Mouse (Mus musculus) heart, adult 18-20 months (tissue): ENCODE measurements around the gene Col12a1. TPM values are rescaled to one million over a fixed set of nuclear protein-coding genes. Genes with fewer than 3 reads are reported as not detected.

ENCODE experiments used
- DNase-seq, 2 experiments: peaks; one replicate each; pipeline ENCODE4 v3.0.0; 2021 to 2022; ENCODE audit warnings: mixed read lengths in 1 of 2
- total RNA-seq, 2 experiments: library from RNA; stranded (reverse); gene quantifications; 2 replicates each; pipeline ENCODE4 v1.2.3; 2021

Gene Col12a1
- total RNA-seq, 2 experiments from 2014 or later = 0.42 to 1.2 TPM

DNA sequence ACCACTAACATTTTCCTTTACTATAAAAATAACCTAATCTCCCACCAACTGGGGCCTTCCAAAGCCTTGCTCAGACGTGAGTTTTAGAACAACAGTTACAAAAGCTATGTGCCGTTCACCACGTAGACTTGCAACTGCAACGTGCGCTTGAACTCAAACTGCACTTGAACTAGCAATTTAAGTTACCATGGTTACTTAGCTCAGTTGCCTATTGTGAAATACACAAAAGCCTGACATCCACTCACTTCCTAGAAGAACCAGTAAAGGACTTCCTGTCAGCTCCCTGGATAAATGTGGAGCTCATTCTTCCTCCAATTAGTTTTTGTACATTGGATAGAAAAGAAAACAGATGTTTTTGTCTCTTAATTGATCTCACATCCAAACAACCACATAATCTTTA is 112.9 kb downstream of the Col12a1 start:
- DNase-seq = no peak

DNA sequence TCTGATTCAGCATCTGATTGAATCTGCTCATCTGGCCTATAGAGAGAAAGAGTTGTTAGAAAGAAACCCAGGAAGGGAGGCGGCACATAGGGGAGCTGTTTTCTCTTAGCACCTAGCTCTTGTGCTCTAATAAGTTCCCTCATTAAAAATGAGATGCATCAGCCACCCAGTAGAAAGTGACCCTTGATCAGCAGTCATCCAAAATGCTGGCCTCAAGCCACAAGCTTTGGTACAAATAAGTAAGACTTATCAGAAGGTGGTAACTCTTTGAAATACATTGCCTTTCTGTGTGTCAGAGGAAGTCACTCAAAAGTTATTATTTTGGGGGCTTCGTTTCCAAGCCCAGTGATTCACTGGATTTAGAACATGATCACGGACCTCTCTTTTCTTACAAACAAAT is 114.1 kb downstream of the Col12a1 start:
- DNase-seq = no peak

DNA sequence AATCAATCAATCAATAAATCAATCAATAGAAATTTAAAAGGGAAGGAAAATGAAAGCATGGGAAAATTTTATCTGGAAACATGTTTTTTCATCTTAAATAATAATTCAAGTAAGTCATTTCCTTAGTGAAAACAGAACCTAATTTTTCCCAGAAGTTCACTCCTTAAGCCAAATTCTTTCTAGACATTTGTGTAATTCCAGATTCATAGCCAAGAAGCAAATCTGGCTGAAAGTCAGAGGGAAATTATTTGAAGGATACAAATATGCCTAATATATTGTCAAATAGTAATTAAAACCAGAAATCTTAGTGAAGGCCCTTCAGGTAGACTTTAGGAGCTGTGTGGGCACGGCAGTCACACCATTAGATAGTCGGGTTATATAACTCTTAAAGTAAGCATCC is 115.2 kb downstream of the Col12a1 start:
- no peak for DNase-seq

DNA sequence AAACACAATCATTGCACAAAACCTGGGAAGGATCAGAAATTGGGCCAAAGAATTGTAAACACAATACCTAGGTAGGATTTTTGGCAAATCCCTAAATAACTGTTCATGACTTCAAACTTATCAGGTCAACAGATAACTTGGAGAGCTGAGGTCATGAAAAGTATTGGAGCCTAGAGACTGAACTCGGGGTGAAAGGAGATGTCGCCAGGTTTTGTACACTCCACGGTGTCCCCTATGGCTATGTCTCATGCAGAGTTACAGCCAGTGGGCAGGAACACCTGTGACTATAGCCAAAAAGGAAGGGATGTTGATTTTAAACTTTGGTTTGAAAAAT is 118.4 kb downstream of the Col12a1 start:
- DNase-seq = no peak

DNA sequence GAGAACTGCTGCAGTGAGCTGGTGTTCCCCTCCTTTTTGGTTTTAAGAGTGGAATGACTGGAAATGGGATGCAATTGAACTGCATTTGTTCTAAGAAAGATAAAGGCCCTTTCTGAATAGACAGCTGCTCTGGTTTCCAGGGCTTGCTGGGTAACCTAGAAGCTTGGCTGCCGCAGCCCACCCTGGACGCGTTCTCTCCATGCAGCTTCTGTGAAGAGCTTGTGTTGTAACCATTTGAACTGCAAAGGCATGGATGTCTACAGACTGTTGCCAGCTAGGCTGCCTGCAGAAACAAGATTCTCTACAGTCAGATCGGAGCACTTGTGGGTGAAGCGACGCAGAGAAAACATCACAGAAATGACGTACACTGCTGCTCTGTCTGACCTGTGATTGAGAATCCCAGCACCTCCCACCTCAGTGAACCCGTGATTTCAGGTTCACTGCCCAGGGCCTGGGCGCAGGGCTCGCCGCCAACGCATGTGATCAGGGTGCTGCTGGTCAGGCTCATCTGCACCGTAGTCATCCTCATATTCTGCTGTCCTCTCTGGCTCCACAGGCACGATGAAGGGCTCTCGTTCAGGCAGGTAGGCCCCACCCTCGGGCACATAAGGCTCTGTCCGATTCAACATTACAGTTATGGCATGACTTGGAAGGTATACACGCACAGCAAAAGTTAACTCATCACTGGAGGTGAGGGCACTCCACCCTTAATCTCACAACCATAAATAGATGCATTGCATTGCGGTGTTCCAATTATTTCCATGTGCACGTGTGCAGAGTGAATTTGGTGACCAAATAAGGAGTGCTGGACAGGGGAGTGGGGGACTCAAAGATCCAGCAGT is 119.0 kb downstream of the Col12a1 start:
- DNase-seq = no peak

DNA sequence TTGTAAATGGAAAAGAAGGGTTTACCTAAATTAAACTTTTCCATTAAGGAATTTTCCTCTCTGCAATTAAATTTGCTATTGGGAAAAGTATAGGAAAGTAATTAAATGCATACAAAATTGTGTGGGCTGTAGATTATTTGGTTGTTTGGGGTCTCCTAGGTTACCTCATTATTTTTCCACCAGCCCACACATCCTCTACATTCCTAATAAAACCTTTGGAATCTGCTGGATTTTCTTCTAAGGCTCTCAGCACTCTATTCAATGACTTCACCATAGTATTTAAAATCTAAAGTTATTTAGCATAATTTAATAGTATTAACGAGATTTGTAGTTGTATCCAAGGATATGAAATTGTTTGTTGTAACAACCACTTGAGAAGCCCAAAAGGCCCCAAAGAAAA is 120.1 kb downstream of the Col12a1 start:
- DNase-seq = no peak

DNA sequence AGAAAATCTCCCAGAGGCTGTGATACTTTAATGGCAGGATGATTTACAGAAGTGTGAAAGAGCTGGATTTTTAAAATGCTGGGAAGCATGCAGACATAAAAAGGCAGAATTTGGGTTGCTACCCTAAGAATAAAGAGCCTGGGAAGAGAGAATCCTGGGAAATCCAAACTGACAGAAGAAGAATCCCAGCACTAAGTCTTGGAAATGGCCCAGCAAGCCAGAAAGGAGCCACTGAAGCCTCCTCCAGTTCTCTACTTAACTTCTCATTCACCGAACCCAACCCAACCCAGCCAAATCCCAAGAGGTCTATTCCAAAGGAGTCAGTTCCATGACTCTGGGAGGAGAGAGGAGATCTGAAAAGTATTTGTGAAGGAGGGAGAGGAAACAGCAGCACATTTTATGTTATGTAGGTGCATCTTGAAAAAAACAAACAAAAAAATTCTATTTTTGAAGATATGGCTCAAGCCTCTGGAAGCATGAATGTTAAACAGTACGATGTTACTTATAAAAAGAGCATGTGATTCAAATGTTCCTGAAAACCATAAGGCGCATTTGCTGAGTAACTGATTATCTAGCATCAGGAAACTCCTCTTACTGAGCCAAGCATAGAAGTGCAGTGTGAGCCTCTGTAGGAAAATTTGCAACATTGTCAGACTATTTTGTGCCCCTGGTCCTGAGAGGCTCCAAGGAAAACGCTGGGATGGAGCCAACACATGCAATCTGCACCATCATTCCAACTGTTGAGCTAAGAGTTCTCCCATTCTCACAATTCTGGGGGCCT is 132.0 kb downstream of the Col12a1 start:
- no peak for DNase-seq

DNA sequence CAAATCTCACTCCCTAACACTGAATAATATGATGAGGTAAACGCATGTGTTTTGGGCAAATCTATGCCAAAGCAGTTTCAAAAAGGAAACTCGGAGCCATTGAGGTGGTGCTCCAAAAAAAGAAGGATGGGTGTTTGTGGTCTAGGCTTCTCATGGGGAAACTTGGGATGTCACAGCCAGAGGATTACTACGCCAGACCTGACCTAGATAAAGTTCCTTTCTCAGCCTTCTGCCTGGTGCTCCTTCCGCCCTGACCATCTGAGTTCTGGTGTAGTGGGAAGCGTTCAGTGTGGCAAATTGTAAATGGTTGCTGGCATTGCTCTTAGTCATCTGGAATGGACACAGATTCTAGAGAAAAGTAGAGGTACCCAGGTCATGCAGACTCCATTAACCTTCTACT is 151.8 kb downstream of the Col12a1 start:
- no peak for DNase-seq

DNA sequence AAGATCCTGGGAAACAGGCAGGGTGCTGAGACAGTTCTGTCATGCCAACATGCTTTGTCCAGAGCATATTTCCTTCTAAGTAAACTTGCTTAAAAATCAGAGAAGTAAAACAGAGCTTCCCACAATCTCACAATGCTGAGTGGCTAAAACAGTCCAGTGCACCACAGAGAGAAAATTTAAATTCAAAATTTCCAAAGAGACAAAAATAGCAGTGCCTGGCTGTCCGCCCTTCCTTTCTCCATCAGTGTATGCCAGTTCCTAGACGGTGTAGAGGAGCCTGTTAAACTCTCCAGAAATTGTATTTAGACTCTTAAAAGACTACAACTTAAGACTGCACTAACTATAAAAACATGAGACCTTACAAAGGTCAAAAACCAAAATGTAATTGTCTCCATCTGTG is 165.3 kb downstream of the Col12a1 start:
- no peak for DNase-seq

Other genes with a start within 250 kb of the Col12a1 start
- gene Cox7a2, start 41.0 kb upstream of the Col12a1 start, total RNA-seq = 1,000 to 10,000 TPM in 1 of 2 experiments, 100 to 1,000 TPM in 1; 936 to 1,036 TPM
- gene Tmem30a, start 74.7 kb upstream of the Col12a1 start, total RNA-seq = 10 to 100 TPM; 63.7 to 65.6 TPM